Mouse (Mus musculus): ENCODE measurements around the gene Zfp689.

DNA sequence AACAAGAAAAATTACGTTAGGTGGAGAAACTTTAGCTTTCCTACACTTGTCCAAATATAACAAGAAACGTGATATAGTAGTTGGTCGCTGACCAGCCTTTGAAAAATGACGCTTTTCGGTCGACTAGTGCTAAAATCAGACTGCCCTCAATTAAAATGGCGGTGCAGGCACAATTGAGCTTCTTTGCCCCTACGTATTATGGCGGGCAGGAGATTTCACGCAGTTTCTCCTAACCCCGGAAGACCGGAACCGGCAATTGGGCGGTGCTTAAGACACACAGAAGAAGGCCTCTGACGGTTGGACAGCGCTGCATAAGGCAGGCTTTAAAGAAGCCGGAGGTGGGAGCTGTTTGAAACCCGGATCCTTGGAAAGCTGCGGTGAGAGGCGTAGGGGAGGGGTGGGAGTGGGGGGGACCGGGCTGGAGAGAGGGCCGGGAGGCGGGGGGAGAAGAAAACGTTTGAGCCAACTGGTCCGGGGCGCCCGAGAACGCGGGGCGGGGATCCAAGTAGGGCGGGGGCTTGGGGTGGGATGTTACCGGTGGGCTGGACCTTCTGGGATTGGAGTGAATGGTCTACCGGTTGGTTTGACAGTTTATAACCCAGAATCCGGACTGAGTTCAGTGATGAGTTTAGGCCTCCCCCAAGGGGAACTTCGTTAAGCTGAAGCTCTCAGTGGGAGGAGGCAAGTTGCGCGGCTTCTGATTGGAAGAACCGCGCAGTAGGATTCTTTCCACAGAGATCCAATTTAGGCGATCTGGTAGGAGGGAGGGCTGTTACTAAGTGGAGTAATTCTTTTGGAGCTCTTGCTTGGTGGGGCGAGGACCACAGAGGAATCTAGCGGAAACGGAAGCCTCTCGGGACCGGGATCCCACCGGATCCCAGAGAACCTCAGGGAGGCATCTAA is 22.0 kb upstream of the Zfp689 start:
- TF ChIP-seq CTCF (IDR thresholded peaks at IDR 0.05; ENCODE audit: insufficient read depth, low read depth, low read length) (no peak), POLR2A (IDR thresholded peaks at IDR 0.05; ENCODE audit: insufficient read depth, low read depth, low read length) (peak; percentile 42; the same call in 1 of the 2 replicates)

Data from olfactory bulb, adult 2 months (tissue).